Mouse (Mus musculus) bone marrow, adult 2 months (tissue): Measurements from ENCODE around the gene Gadd45b. TPM values are rescaled to one million over a fixed set of nuclear protein-coding genes. Genes with fewer than 3 reads are reported as not detected.

ENCODE experiments used
- H3K27ac ChIP-seq: fragments of 200-500 bp; 2 replicates; pipeline ENCODE4 v1.5.1; 2012; ENCODE audit warnings: low read depth, mild to moderate bottlenecking, control low read depth, inconsistent platforms, low read length; ENCODE audit not compliant: control insufficient read depth, poor library complexity, insufficient read depth
- H3K4me1 ChIP-seq: fragments of 200-500 bp; 2 replicates; pipeline ENCODE4 v1.6.1; 2011; ENCODE audit warnings: low read length; ENCODE audit not compliant: control insufficient read depth, insufficient read depth
- H3K4me3 ChIP-seq: fragments of 200-500 bp; replicated peaks from 2 replicates; pipeline ENCODE3; 2011; ENCODE audit warnings: mild to moderate bottlenecking, low read depth, low read length, control low read depth; ENCODE audit not compliant: control insufficient read depth
- CTCF ChIP-seq: fragments of 200-500 bp; IDR thresholded peaks from 2 replicates; pipeline ENCODE4 v1.5.1; 2011; ENCODE audit warnings: low read length, control low read depth; ENCODE audit not compliant: control insufficient read depth, insufficient read depth
- POLR2A ChIP-seq: fragments of 200-500 bp; IDR thresholded peaks from 2 replicates; pipeline ENCODE4 v1.6.1; 2011; ENCODE audit warnings: low read depth, mild to moderate bottlenecking, control low read depth, low read length, borderline replicate concordance; ENCODE audit not compliant: control insufficient read depth
- WGBS: fragments of 180-500 bp; shearing (Covaris S2); methylation state at CpG from one replicate; pipeline ENCODE4 v1.1.7; 2018; 5-methylcytosine and 5-hydroxymethylcytosine counted together
- polyA plus RNA-seq: library from polyadenylated mRNA; stranded (reverse); fragments of >200 nt; gene quantifications from 2 replicates; pipeline ENCODE4 v1.2.4, GENCODE M21; 2011; ENCODE audit warnings: low replicate concordance; ENCODE audit not compliant: missing spikeins, insufficient read depth, insufficient read length

Gadd45b gene
- polyA plus RNA-seq, 1 experiment, result 17.9 TPM

DNA sequence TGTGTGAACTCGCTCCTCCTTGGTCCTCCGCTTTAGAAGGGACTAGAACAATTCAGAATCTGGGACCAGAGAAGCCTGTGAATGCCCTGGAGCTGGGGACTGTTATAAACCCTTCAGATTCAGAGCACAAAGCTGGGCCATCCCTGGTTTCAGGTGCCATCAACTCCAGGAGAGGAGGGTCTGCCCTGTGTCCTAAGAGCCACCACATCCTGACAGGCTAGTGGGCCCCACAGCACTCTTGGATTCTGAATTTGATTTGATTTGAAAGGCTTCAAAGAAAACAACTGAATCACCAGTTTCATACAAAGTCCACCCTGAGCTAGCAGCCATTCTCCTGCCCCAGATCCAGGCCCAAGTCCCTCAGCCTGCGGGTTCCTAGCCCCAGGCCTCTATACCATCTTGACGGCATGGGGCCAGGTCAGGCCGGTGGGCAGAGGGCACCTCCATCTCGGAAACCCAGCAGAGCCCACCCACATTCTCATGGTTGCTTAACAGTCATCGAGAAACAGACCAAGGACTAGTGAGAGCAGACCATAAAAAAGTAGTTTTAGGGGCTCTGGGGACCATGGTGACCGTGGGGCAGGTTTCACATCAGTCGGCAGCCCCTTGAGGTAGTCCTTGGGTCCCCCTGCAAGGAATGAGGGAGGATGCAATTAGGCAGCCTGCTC, 27.5 kb upstream of the Gadd45b start:
- Histone ChIP-seq H3K4me3 (no peak overlapping the region), H3K27ac (no peak overlapping the region), H3K4me1 (no peaks in the 10 kb centered on the region; the same call in none of the 2 replicates)
- WGBS, result 87% methylated on average over 9 of the region's 9 CpGs
- no peak for TF ChIP-seq CTCF
- no peak for TF ChIP-seq POLR2A

DNA sequence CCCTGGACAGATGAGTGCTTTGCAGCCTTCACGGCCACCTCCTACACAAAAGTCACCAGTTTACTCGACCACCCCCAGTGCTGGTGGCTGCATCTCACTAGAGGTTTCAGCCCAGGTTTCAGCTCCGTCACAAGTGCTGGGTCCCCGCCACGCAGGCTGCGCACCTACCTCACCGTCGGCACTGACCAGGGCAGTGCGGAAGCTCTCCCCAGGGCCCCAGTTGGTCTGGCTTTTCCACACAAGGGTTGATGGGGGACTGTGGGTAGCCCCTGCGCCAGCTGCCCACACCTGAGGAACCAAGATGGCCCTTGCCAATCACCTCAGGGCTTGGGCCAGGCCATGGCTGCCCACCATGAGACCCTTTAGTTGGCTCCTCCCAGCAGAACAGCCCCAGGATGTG, 26.6 kb upstream of the Gadd45b start:
- Histone ChIP-seq H3K4me1 (no peaks in the 10 kb centered on the region; the same call in none of the 2 replicates), H3K27ac (no peak overlapping the region), H3K4me3 (no peak overlapping the region)
- 84% methylated on average over 10 of the region's 10 CpGs for WGBS
- TF ChIP-seq CTCF, result no peak
- TF ChIP-seq POLR2A, result no peak

DNA sequence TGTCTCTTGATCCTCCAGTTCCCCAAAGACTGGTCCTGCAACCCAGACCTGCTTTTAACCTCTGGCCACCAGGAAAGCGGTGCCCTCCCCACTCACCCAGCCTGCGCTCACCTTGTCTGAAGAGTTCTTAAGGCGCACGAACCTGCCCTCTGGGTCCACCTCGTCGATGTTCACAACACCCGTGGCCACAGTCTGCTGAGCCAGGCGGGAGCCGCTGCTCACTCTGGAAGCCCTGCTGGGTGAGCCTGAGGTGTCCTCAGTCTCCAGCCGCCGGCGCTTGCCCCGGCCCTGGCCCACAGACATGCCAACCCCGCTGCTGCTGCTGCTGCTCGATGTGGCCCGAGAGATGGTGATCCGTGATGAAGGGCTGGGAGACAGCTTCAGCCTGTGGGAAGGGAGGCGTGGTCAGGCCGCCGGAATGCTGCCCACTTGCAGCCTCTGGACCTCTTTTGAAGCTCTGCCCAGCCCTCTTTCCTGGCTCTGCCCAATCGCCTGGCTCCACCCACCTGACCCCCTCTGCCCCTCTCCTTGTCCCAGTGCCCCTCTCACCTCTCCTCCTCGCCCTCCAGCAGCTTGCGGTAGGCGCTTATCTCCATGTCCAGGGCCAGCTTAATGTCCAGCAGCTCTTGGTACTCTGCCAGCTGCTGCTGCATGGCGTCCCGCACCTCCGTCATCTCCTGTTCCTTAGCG, 25.7 kb upstream of the Gadd45b start:
- no peak overlapping the region for H3K27ac ChIP-seq
- H3K4me3 ChIP-seq, result no peak overlapping the region
- 89% methylated on average over 28 of the region's 28 CpGs for WGBS
- H3K4me1 ChIP-seq, result no peaks in the 10 kb centered on the region; the same call in none of the 2 replicates
- no peak for TF ChIP-seq CTCF
- no peak for TF ChIP-seq POLR2A

DNA sequence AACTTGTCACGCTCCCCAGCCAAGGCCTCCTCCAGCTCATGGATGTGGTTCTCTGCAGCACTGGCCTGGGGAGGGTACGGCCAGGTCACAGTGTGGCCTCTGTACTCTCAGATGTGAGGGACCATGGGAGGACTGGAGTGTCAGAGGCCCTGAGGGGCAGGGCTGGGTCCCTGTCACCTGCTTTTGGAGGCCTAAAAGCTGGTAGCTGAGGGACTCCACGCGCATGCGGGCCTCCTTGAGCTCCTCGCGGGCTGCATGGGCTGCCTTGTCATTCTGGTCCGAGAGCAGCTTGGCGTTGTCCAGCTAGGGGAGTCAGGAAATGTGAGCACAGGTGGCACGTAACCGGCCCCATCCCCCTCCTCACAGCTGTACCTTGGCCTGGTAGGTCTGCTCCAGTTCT, 25.2 kb upstream of the Gadd45b start:
- TF ChIP-seq CTCF (no peak), POLR2A (no peak)
- 92% methylated on average over 11 of the region's 11 CpGs for WGBS
- no peak overlapping the region for H3K27ac ChIP-seq
- H3K4me1 ChIP-seq, result no peaks in the 10 kb centered on the region; the same call in none of the 2 replicates
- H3K4me3 ChIP-seq, result no peak overlapping the region

DNA sequence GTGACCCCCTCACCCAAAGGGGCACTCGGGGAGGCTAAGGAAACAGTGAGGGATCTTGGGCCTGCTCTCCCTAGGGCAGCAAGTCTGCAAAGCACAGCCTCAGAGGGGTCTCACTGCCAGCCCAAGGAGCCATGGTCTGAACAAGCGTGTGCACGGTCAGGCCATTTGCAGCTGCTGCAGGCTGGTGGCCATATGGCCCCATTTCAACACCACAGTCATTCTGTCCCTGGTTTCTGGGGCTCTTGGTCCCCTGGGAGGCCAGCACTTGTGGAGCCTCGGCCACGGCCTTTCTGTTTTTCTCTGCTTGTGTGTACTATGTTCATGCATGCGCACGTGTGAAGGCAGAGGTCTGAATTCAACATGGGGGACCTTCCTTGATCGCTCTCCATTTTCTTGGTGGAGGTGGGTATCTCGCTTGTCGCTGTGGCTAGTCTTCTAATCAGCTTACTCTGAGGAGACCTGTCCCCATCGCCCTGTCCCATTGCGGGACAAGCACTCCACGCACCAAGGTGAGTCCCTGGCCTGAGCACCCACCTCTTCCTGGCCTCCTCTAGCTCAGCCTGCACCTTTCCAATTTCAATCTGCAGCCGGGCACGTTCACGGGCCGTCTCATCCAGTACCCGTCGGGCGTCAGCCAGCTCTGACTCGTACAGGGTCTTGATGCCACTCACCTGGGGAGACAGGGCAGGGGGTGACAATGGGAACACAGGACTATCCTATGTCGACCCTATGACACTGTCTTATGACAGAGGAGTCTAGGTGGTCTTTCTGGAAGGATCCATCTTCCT, 20.3 kb upstream of the Gadd45b start:
- WGBS, result 94% methylated on average over 22 of the region's 22 CpGs
- Histone ChIP-seq H3K4me1 (peaks cover 8% of the 10 kb centered on the region), H3K4me3 (no peak overlapping the region), H3K27ac (no peak overlapping the region)
- TF ChIP-seq POLR2A, result no peak
- no peak for TF ChIP-seq CTCF

DNA sequence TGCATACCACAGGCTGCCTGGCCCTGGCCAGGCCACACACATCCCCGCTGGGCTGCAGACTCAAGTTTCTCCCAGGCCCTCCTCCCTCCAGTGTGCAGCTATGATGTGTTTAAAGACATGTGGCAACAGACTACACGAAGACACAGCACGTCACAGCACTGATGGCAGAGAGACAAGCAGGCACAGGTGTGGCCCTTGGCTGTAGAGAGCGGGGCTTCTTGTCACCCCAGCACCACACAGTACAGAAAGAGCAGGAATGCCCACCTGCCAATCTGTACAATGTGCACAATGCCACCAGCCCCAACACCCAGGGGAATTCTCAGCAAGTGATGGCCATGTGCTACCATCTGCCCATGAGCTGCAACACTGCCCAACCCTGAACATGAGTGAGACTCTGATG, 18.5 kb upstream of the Gadd45b start:
- Histone ChIP-seq H3K4me1 (peaks cover 9% of the 10 kb centered on the region), H3K27ac (no peak overlapping the region), H3K4me3 (no peak overlapping the region)
- WGBS, result 90% methylated on average over 4 of the region's 4 CpGs
- no peak for TF ChIP-seq POLR2A
- no peak for TF ChIP-seq CTCF

DNA sequence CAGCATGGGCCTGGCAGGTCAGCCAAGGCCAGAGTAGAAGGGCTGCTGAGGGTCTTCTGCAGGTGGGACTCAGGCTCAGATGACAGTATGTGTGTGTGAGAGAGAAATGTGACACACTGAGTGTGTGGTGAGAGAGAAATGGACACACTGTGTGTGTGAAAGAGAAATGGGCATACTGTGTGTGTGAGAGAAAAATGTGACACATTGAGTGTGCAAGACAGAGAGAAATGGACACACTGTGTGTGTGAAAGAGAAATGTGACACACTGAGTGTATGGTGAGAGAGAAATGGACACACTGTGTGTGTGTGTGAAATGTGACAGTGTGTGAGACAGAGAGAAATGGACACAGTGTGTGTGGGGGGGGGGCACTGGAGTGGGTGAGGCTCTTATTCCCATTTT, 18.0 kb upstream of the Gadd45b start:
- Histone ChIP-seq H3K4me1 (peaks cover 9% of the 10 kb centered on the region), H3K27ac (no peak overlapping the region), H3K4me3 (no peak overlapping the region)
- TF ChIP-seq POLR2A (no peak), CTCF (no peak)
